Mouse (Mus musculus) thymus, postnatal 10 days (tissue): ENCODE data around the gene Slc23a2.

ENCODE experiments used
- DNase-seq, 2 experiments: peaks; one replicate each; pipeline ENCODE4 v3.0.0; 2021; ENCODE audit warnings: low spot score in 2 of 2

The Slc23a2 gene

DNA sequence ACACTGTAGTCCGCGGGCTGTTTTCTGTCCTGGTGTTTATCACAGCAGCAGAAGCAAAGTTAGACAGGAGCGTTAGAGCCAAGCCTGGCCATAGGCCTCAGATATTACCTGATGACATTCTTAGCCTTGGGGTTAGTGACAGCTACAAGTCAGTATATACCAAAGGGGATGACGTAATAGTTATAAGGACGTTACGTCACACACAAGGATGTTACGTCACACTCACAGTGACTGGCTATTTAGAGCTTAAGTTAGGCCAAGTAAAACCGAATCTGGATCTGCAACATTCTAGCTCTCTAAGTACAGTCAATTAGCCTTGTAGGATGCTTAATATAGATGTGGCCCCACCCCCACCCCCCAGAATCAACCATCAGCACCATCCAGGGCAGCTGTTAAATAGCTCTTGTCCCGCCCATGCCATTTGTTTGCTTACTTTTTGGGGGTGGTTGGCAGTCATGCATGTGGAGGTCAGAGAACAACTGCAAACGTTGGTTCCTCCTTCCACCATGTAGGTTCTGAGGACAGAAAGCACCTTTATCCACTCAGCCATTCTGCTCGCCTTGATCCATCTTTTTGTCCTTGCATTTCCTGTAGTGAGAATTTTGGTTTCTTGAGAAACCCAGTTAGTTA is 96.7 kb downstream of the Slc23a2 start:
- DNase-seq, result no peak

DNA sequence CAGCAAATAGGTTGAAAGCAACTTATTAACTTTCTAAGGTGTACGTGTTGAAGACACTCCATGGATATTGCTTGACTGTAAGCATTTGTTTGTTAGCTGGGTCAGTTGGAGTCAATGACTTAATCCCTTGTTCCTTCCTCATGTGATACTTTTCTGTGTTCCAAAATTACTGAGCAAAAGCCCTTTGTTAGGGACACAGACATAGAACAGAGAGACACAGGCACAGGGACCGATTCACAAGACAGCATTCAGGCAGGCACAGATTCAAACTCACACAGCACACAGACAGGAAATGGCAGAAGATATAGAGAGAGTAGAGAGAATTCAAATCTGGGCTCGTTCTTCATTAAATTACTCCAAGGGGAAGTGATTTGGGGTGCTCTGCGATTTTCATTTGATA is 97.5 kb downstream of the Slc23a2 start:
- no peak for DNase-seq

DNA sequence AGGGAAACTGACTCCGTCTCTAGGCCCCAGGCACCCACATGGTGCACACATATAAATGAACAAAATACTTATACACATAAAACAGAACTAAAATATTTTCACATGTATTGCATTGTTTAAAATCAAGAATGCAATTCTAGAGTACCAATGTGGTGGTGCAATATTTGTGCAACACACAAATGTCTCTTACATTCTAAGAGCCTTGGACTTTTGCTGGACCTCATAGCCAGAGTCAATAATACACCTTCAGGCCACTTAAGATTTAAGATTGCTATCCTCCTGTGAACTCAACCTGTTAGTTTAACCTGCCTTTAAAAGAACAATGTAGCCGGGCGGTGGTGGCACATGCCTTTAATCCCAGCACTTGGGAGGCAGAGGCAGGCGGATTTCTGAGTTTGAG is 98.2 kb downstream of the Slc23a2 start:
- DNase-seq, result no peak

DNA sequence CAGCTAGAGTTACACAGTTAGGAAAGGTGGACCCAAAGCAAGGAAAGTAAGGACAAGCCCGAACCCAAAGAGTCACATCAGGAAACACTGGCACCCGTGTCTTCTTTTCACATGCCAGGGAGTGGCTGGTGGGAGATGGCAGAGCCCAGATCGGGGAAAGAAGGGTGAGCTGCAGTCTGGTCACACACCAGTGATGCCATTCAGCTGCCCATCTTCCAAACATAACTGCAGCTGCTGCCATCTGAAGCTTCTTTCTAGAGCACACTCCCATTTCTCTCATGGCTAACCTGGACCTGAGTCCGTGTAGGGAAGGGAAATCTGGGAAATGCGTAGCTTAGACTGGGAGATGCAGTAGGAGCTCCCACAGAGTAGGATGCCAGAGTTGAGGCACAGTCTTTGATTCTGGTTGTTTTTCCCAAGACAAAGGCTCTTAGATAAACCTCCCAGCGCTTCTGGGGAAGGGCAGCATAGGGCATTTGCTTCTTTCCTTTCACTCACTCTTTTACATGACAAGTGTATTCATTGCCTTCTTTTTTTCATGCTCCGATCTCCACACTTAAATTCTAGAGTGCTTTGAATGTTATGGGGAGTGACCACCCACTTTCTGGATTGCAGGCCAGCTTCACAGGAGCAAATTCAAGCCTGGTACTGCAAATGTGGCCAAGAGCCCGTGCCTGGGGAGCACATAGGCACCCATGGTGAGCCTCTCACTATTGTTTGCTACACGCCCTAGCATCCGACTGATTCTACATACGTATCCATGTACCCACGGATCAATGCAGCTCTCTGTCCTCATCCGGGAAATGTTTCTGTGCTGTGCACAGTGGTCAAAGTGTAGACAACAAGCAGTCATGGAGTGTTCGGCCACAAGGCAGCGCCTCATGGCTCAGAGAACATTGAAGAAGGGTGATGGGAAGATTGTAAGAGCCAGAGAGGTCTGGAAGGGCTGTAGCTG is 100.3 kb downstream of the Slc23a2 start:
- DNase-seq, result no peak

DNA sequence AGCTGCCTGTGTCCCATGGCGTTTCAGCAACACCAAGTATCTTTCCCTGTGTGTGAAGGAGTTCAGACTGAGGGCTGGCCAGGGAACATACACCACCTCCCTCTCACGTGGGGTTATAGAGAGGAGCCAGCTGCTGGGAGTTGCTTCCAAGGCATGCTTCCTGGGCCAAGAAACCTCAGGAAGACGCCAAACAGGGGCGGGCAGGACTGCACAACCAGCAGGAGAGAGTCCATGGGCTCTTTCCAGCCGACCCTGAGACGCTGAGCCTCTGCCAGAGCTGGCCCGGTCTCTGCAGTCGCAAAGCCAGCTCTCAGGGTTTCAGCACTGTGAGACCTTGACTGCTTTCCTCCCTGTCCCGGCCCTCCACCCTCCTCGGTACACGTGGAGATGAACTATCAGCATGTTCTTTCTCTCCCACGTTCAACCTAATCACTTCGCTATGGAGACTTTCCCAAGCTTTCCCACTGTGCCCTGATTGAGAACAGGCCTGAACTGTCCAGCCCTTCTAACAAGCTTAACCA is 101.7 kb downstream of the Slc23a2 start:
- DNase-seq, result no peak

DNA sequence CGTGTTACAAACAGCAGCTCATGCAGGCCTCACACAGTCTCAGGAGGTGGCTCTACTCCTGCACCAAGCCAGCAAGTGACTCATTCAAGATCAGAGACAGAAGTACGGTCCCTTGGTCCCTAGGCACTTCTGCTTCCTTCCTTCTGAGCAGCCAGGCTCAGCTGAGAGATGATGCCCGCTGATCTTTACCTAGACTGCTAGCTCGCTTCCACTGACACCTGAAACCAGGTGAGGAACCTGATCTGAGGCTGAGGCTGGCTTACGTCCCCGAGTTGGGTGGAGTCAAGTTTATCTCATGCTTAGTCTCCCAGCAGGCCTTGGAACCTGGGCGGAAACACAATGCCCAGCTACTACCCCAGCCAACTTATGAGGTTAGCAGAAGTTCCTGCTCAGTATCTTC is 105.0 kb downstream of the Slc23a2 start:
- DNase-seq, result peak in 1 of 2 experiments; percentile 41

DNA sequence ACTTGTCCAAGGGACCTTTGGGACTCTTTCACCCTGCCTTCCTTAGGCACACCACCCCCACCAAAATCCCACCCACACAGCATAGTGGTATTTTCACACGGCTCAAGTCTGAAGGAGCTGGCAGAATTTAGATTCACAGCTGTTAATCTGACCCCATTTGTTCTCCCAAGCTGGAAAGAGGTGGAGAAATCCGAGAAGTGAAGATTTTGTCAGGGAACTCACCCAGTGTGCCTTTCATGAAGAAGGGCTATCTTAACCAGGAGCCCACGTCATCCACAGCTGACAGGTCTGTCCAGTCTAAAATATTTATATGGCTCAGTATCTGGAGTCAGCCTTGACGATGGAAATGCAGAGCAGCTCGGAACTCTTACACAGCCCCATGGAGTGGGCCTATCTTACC is 108.6 kb downstream of the Slc23a2 start:
- no peak for DNase-seq

DNA sequence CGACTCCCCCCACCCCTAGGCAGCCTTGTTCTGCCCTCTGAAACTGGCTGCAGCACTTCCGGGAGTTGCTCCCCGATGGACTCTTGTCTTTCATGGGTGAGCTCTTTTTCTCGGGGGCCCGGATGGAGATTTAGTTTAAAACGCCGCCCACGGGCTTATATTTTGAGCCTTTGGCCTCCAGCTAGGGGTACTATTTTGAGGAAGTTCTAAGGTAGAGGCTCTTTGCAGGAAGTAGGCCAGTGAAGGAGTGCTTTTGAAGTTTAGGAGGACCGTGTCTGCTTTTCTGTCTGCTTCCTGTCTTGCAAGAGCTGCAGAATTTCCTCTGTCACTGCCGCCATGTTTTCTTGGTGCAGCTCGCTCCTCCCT is 109.5 kb downstream of the Slc23a2 start:
- peak; percentile 44 to 50 for DNase-seq

DNA sequence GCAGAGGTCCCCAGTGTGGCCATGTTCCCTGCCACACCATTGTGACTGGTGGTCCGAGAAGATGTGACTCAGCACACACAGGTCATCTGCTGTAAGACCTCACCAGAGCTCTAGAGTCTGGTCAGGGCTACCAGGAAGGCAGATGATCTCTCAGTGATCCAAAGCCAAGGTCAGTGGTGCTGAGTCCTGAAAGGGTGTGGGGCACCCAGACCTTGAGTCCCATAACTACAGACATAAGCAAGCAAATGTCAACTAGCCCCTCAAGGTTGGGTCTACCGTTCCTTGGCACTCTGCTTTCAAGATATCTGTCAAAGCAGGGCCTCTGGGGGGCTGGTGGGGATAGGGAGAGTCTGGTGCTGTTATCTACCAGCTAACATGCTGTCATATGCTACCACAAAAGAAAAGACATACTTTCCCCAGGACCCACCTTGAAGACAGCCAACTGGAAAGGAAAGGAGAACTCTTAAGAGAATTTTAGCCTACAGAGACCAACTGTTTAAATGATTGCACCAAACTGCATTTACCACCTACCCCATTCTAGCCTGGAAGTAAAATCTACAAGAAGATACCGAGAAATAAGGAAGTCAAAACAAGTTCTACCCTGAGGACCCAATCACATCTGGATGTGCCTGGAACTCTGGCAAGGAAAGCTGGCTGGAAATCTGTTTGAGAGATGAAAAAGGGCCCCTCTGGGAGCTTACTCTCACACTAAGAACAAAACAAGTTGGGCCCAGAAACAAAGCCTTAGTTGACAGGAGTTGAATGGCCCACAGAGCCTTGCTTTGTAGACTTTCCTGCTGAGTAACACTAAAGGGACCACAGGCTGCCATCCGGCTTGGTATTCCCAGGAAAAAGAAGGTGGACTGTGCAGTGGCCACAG is 110.1 kb downstream of the Slc23a2 start:
- DNase-seq, result no peak

DNA sequence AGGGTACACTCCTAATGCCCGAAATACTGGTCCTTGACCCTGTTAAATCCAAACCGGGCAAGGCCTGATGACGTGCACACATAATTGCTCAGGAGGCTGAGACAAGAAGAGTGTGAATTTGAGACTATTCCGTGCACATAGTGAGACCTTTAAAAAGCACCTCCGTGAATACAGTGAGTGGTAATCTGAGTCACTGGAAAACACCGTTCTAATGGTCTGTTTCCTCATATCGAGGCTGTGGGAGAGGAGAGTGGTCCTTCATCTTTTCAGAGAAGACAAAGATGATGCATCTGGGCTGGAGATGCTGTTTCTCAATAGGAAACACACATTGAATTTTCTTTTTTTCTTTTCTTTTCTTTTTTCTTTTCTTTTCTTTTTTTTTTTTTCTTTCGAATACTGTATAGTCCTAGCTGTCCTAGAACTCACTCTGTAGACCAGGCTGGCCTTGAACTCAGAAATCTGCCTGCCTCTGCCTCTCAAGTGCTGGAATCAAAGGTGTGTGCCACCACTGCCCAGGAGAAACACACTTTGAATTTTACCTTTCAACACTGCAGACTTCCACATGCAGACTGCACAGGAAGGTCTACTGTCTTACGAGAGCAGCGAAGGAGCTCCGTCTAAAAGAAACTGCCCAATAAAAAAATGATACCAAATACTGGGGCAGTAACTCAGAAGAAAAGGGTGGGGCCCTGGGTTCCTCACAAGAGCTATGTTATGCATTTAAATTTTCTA is 113.4 kb downstream of the Slc23a2 start:
- no peak for DNase-seq

DNA sequence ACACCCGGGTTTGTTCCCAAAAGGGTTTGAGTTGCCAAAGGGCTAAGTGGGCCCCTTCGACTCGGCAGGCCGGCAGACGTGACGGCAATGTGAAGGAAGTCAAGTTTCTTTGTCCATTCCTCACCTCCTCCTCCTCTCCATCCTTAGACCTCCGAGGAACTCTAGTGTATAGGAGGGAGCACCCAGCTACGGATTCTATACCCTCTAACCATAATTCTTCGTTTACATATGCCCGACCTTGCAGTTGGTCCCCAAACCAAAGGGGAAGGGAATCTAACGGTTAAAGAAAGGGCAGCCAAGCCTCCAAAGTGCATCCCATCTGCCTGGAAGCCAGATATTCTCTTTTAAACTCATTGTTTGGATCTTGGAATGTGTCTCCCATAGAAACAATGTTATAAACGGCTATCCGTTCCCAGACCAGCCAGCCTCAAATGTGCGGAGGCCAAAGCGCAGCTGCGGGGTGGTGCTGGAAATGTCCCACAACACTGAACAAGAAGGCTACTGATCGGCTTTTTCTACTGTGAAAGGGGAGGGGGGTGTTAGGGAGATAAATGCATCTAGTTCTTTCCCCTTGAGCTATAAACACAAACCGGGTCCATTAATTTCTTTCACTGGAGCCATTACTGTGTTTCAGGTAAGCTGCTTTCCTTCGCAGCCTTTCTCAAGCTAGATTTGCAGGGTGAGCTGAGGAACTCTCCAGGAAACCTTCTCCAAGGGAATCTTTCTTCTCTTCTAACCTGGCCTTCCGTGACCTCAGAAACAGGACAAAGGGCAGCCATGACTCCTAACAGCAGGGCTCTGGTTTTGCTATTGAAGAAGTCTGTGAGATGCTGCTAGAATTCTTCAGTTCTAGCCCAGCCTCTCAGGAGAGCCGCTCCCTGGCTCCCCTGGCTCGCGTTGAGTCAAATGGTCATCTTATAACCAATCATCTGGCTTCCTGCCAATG is 114.2 kb downstream of the Slc23a2 start:
- no peak for DNase-seq

DNA sequence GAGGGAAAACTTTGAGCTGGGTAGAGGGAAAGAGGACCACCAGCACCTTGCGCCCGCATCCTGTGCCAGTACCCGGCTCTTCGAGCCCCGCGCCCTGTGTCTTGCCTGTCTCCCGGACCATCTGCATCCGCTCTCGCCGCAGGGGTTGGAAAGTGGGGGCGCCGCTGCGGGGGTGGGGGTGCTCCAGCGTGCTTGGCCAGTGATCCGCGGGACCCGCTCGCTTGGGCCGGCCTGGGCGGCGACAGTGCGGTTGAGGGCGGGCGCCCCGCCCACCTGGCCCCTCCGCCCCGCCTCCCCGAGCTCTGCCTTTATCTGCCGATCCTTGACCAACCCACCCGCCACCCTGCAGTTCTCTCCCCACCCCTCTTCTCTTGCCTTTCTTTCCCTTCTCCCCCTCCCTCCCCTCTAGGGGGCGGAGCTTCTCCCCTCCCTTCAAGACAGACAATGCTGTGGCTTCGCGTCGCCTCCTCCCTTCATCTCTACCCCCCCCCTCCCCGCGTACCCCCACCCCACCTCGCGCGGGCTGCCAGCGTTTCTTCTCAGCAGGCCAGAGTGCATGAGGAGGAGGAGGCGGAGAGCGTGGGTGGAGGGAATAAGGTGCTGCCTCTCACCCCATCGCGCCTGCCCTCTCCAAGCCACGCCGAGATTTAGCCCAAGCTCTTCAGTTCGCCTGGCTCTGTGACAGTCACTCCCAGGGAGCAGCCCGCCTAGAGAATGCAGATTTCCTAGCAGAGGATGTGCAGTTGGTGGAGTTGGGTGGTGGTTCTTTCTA is 115.1 kb downstream of the Slc23a2 start, which contains the start of gene Rassf2:
Rassf2 (minus strand) TSS at position 613 of the 772 bp plus-strand sequence.
- DNase-seq, result peak; percentile 82 to 88

DNA sequence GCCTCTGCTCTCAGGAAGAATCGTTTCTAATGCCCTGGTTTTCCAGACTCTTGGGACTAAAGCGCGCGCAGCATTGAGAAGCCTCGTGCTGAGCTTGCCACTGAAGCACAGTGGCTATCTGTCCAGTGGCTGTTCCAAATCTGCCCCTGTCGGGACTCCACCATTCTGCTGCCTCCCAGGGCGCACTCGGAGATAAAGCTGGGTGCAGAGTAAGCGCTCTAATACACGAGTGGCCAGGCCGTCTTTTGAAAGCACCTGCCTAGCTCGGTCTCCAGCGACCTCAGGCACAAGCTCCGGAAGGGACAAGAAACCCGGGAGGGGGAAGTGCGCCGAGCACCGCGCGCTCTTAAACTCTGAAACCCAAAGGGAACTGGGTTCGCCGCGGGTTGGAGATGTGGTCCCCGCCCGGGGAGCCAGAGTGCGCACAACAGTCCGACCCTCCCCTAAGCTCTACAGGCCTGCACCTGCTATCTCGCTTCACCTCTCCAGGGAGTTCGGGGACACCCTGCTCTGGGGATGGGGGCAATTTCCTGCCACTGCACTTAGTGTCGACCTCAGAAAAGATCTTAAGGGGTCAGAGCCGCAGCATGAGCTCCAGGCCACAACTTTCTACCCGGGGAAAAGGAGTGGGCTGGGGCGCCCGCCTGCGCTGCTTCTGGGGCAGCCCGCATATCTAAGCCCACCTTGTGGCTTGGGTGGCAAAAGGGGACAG is 115.9 kb downstream of the Slc23a2 start:
- peak; percentile 60 to 68 for DNase-seq

DNA sequence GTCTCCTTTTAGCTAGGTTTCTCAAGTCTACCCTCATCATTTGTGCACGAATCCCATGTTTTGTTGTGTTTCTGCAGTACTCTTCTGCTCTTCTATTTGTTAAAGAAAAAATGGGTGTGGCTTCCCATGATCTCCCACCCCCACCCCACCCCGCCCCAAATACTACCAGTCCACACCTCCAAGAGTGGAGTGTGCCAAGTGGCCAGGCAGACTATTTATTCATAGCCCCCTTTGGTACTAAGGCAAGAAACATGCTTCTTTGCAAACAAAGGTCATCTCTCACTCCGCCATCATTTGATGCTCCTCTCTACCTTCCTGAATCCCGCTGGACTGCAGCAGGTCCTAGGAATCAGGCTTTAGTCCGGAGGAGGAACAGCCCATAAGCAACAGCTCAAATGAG is 116.8 kb downstream of the Slc23a2 start:
- DNase-seq, result no peak

DNA sequence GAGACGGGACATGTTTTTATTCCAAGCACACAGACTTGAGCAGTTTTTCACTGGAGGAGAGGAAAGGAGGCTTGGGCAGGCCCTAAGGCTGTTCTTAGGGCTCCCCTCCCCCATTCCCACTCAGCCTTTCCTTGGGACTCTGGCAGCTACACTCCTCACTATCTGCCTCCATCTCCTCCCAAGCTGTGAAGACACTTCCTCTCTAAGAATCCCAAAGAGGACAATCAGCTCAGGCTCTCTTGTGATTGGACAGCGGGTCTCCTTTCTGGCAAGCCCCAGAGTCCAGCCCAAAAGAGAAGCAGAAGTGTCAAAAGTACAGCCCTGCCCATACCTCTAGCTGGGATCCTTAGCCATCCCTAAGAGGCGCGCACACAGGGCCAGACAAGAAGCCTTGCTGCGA is 117.5 kb downstream of the Slc23a2 start:
- DNase-seq, result no peak

DNA sequence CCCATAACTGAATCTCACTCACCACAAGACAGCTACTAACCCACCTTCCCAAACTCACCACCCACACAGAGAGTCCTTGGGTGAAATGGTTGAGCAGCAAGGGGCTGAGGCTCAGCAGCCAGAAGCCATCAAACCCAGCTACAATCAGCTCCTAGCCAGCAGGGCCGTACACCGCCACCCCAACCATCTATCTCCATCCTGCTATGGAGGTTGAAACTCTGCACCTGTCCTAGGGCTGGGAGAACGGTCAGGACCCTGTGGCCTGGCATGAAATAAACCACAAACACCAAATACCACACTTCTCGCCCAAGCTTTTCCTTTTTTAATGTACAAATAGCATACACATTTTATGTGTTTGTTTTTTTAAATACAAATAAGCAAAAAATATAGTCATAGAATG is 120.9 kb downstream of the Slc23a2 start:
- DNase-seq, result no peak

DNA sequence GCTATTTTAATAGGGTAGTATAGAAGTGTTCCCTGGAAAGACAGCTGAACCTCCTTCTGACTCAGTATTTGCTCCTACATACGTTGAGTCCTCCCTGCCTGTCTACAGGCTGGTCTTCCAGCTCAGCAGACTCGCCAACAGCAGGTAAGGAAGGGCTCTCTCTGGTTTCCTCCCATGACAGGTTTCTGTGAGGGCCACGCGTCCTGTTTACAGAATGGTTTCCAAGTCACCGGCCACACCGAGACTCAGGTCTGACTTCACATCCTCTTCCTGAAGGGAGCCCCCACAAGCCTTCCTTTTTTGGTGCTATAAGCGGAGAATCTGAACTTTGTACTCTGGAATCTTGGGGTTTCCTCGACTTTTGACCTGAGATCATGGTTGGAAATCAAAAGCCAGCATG is 122.3 kb downstream of the Slc23a2 start:
- peak; percentile 43 to 46 for DNase-seq

DNA sequence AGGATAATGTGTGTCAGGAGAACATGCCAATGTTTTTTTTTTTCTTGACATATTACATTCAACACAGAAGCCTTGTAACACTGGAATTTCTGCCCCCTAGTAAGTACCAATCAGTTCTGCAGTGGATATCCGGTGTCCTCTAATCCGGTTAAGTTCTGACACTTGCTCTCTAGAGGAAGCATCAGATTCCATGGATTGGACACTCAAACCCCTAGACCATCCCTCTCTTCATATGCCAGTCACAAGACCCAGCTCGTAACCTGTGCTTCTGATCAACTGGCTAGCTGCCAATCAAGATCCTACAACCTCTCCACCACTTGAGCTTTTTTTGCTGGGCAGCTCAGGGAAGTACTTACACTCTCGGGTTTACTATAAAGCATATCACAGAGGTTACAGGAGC is 123.3 kb downstream of the Slc23a2 start:
- no peak for DNase-seq
